Mouse (Mus musculus): ENCODE results near the gene Med14. TPM values are rescaled to one million over a fixed set of nuclear protein-coding genes. Genes with fewer than 3 reads are reported as not detected.

Med14 gene
- total and polyA plus RNA-seq, 3 experiments, result 10.3 to 18.3 (median 15.0) TPM

- Histone ChIP-seq H3K27me3 (replicated peaks) (no peaks in the 10 kb centered on the region), H3K9me3 (replicated peaks; ENCODE audit: low read length) (no peaks in the 10 kb centered on the region), H3K4me1 (ENCODE audit: control insufficient read depth in 1 of 2, insufficient read depth in 2 of 2) (no peaks in the 10 kb centered on the region; a peak in 1 of 4 replicates), H3K79me2 (replicated peaks; ENCODE audit: control insufficient read depth, extremely low read depth, insufficient read depth, poor library complexity, severe bottlenecking) (no peaks in the 10 kb centered on the region), H3K4me3 (replicated peaks in 1 of 3; ENCODE audit: low read depth in 2 of 3, low read length in 2 of 3, poor library complexity in 1 of 3) (no peak overlapping the region), H3K36me3 (replicated peaks in 1 of 2; ENCODE audit: control insufficient read depth in 1 of 2, insufficient read depth in 1 of 2, low read length in 1 of 2) (no peaks in the 10 kb centered on the region), H3K4me2 (ENCODE audit: insufficient read depth, low read depth, poor library complexity, severe bottlenecking) (no peak overlapping the region), H3K9ac (ENCODE audit: insufficient read depth, low read depth) (no peak overlapping the region), H3K27ac (ENCODE audit: insufficient read depth, low read depth) (no peak overlapping the region)
- dilution Hi-C loops (cut with MboI; ENCODE audit: extremely low pct_ligation_motif_present, extremely low pct_unique_long_range_greater_than_20kb, low sequenced_read_pairs) (no loop called here), in situ Hi-C loops (cut with MboI; ENCODE audit: low pct_ligation_motif_present, low pct_unique_long_range_greater_than_20kb, low sequenced_read_pairs) (loop anchor here (25.0 kb wide), 1 partner anchor 105 kb away; no protein-coding TSS in a partner anchor)
- TF ChIP-seq ZKSCAN1 (IDR thresholded peaks at IDR 0.05; ENCODE audit: borderline replicate concordance, low read depth, low read length) (no peak), RCOR1 (conservative IDR thresholded peaks at IDR 0.05; ENCODE audit: low read depth, low read length) (no peak), IRF4 (IDR thresholded peaks at IDR 0.05; ENCODE audit: low read depth, low read length) (no peak), HCFC1 (IDR thresholded peaks at IDR 0.05; ENCODE audit: low read depth, low read length) (no peak), NRF1 (IDR thresholded peaks at IDR 0.05; ENCODE audit: low read depth, low read length) (no peak), TCF12 (IDR thresholded peaks at IDR 0.05; ENCODE audit: low read depth, low read length) (no peak), ZC3H11A (IDR thresholded peaks at IDR 0.05; ENCODE audit: low read depth, low read length) (no peak)
- DNase-seq (ENCODE audit: extremely low read depth), result no peak
Observed at GRCm38 (mm10) chrX:12791674-12792340, 29.9 kb upstream of the Med14 start.

- Histone ChIP-seq H3K27me3 (replicated peaks) (no peaks in the 10 kb centered on the region), H3K4me2 (ENCODE audit: insufficient read depth, low read depth, poor library complexity, severe bottlenecking) (no peak overlapping the region), H3K9ac (ENCODE audit: insufficient read depth, low read depth) (no peak overlapping the region), H3K36me3 (replicated peaks in 1 of 2; ENCODE audit: control insufficient read depth in 1 of 2, insufficient read depth in 1 of 2, low read length in 1 of 2) (no peaks in the 10 kb centered on the region), H3K4me3 (replicated peaks in 1 of 3; ENCODE audit: low read depth in 2 of 3, low read length in 2 of 3, poor library complexity in 1 of 3) (no peak overlapping the region), H3K27ac (ENCODE audit: insufficient read depth, low read depth) (no peak overlapping the region), H3K4me1 (ENCODE audit: control insufficient read depth in 1 of 2, insufficient read depth in 2 of 2) (no peaks in the 10 kb centered on the region), H3K79me2 (replicated peaks; ENCODE audit: control insufficient read depth, extremely low read depth, insufficient read depth, poor library complexity, severe bottlenecking) (no peaks in the 10 kb centered on the region), H3K9me3 (replicated peaks; ENCODE audit: low read length) (no peaks in the 10 kb centered on the region)
- in situ Hi-C loops (cut with MboI; ENCODE audit: low pct_ligation_motif_present, low pct_unique_long_range_greater_than_20kb, low sequenced_read_pairs), result no loop called here
- dilution Hi-C loops (cut with MboI; ENCODE audit: extremely low pct_ligation_motif_present, extremely low pct_unique_long_range_greater_than_20kb, low sequenced_read_pairs), result no loop called here
- no peak for DNase-seq (ENCODE audit: extremely low read depth)
- TF ChIP-seq KAT2A (IDR thresholded peaks at IDR 0.05; ENCODE audit: insufficient replicate concordance, low read length), result no peak
Observed at GRCm38 (mm10) chrX:12773236-12773635, 11.4 kb upstream of the Med14 start.

GRCm38 (mm10) chrX:12771561-12771960, 9.7 kb upstream of the Med14 start:
- no peaks in the 10 kb centered on the region for H3K79me2 ChIP-seq (replicated peaks; ENCODE audit: control insufficient read depth, extremely low read depth, insufficient read depth, poor library complexity, severe bottlenecking)
- no peak overlapping the region for H3K4me3 ChIP-seq (replicated peaks in 1 of 3; ENCODE audit: low read depth in 2 of 3, low read length in 2 of 3, poor library complexity in 1 of 3)
- H3K9me3 ChIP-seq (replicated peaks; ENCODE audit: low read length), result no peaks in the 10 kb centered on the region
- H3K4me1 ChIP-seq (ENCODE audit: control insufficient read depth in 1 of 2, insufficient read depth in 2 of 2), result peaks cover 2 to 9% of the 10 kb centered on the region in 2 experiments; a peak in 3 of 4 replicates
- TF ChIP-seq ZKSCAN1 (IDR thresholded peaks at IDR 0.05; ENCODE audit: borderline replicate concordance, low read depth, low read length) (no peak), POLR2AphosphoS2 (IDR thresholded peaks at IDR 0.05; ENCODE audit: low read depth, low read length) (no peak), RCOR1 (conservative IDR thresholded peaks at IDR 0.05; ENCODE audit: low read depth, low read length) (no peak), MAX (IDR thresholded peaks at IDR 0.05; ENCODE audit: low read length) (no peak), SMC3 (IDR thresholded peaks at IDR 0.05; ENCODE audit: low read depth, low read length) (no peak), NELFE (IDR thresholded peaks at IDR 0.05; ENCODE audit: low read depth, low read length) (no peak), TBP (conservative IDR thresholded peaks at IDR 0.05; ENCODE audit: low read depth, low read length) (no peak), RAD21 (IDR thresholded peaks at IDR 0.05; ENCODE audit: low read depth, low read length) (no peak), ZNF384 (IDR thresholded peaks at IDR 0.05; ENCODE audit: low read depth, low read length) (no peak), CTCF (conservative IDR thresholded peaks at IDR 0.05 in 1 of 2, IDR thresholded peaks at IDR 0.05 in 1 of 2; ENCODE audit: low read depth in 2 of 2, low read length in 2 of 2) (no peak), MXI1 (IDR thresholded peaks at IDR 0.05; ENCODE audit: low read depth, low read length) (no peak), PAX5 (IDR thresholded peaks at IDR 0.05; ENCODE audit: low read length) (no peak)
- dilution Hi-C loops (cut with MboI; ENCODE audit: extremely low pct_ligation_motif_present, extremely low pct_unique_long_range_greater_than_20kb, low sequenced_read_pairs), result no loop called here
- H3K36me3 ChIP-seq (replicated peaks in 1 of 2; ENCODE audit: control insufficient read depth in 1 of 2, insufficient read depth in 1 of 2, low read length in 1 of 2), result no peaks in the 10 kb centered on the region
- in situ Hi-C loops (cut with MboI; ENCODE audit: low pct_ligation_motif_present, low pct_unique_long_range_greater_than_20kb, low sequenced_read_pairs), result no loop called here
- H3K9ac ChIP-seq (ENCODE audit: insufficient read depth, low read depth), result no peak overlapping the region
- no peak overlapping the region for H3K4me2 ChIP-seq (ENCODE audit: insufficient read depth, low read depth, poor library complexity, severe bottlenecking)
- H3K27ac ChIP-seq (ENCODE audit: insufficient read depth, low read depth), result no peak overlapping the region
- no peaks in the 10 kb centered on the region for H3K27me3 ChIP-seq (replicated peaks)
- no peak for DNase-seq (ENCODE audit: extremely low read depth)
